Mouse (Mus musculus): Measurements from ENCODE around the gene Gm28042.

The Gm28042 gene

GRCm38 (mm10) chr2:120026984-120027949 lies at the start of gene Gm28042, which contains the start of gene Jmjd7:
TSS of gene Gm28042 (plus strand) at chr2:120027493.
TSS of gene Jmjd7 (plus strand) at chr2:120027483.
- in situ Hi-C loops (cut with MboI, MseI), result no loop called here

- in situ Hi-C loops (cut with MboI, MseI), result no loop called here
Observed at GRCm38 (mm10) chr2:119980343-119980986, 46.8 kb upstream of the Gm28042 start.

GRCm38 (mm10) chr2:119981631-119982030 lies 45.7 kb upstream of the Gm28042 start:
- in situ Hi-C loops (cut with MboI, MseI), result no loop called here

- in situ Hi-C loops (cut with MboI, MseI), result no loop called here
Observed at GRCm38 (mm10) chr2:119985871-119986270, 41.4 kb upstream of the Gm28042 start.

- in situ Hi-C loops (cut with MboI, MseI), result no loop called here
Observed at GRCm38 (mm10) chr2:119986369-119986768, 40.9 kb upstream of the Gm28042 start.

GRCm38 (mm10) chr2:119987441-119987840 lies 39.9 kb upstream of the Gm28042 start:
- in situ Hi-C loops (cut with MboI, MseI), result no loop called here

GRCm38 (mm10) chr2:119988952-119989351 lies 38.3 kb upstream of the Gm28042 start:
- in situ Hi-C loops (cut with MboI, MseI), result no loop called here

- in situ Hi-C loops (cut with MboI, MseI), result no loop called here
Observed at GRCm38 (mm10) chr2:119990881-119991280, 36.4 kb upstream of the Gm28042 start.

GRCm38 (mm10) chr2:119992349-119992748 lies 34.9 kb upstream of the Gm28042 start:
- in situ Hi-C loops (cut with MboI, MseI), result no loop called here

GRCm38 (mm10) chr2:119993515-119993914 lies 33.8 kb upstream of the Gm28042 start:
- in situ Hi-C loops (cut with MboI, MseI), result no loop called here

GRCm38 (mm10) chr2:119994839-119995238 lies 32.5 kb upstream of the Gm28042 start:
- in situ Hi-C loops (cut with MboI, MseI), result no loop called here

- in situ Hi-C loops (cut with MboI, MseI), result no loop called here
Observed at GRCm38 (mm10) chr2:119995391-119996281, 31.7 kb upstream of the Gm28042 start.

GRCm38 (mm10) chr2:119997354-119997753 lies 29.9 kb upstream of the Gm28042 start:
- in situ Hi-C loops (cut with MboI, MseI), result no loop called here

GRCm38 (mm10) chr2:119999731-120000130 lies 27.6 kb upstream of the Gm28042 start:
- in situ Hi-C loops (cut with MboI, MseI), result no loop called here

- in situ Hi-C loops (cut with MboI, MseI), result no loop called here
Observed at GRCm38 (mm10) chr2:120000882-120001584, 26.3 kb upstream of the Gm28042 start.

GRCm38 (mm10) chr2:120001956-120002355 lies 25.3 kb upstream of the Gm28042 start:
- in situ Hi-C loops (cut with MboI, MseI), result no loop called here

- in situ Hi-C loops (cut with MboI, MseI), result no loop called here
Observed at GRCm38 (mm10) chr2:120003970-120004369, 23.3 kb upstream of the Gm28042 start.

GRCm38 (mm10) chr2:120006696-120007095 lies 20.6 kb upstream of the Gm28042 start:
- in situ Hi-C loops (cut with MboI, MseI), result no loop called here

GRCm38 (mm10) chr2:120007680-120008210 lies 19.5 kb upstream of the Gm28042 start:
- in situ Hi-C loops (cut with MboI, MseI), result no loop called here

GRCm38 (mm10) chr2:120008672-120009071 lies 18.6 kb upstream of the Gm28042 start:
- in situ Hi-C loops (cut with MboI, MseI), result no loop called here

Measured in regulatory T cell (primary cell).